Mouse (Mus musculus): ENCODE results near the gene Evi5l. TPM values are rescaled to one million over a fixed set of nuclear protein-coding genes. Genes with fewer than 3 reads are reported as not detected.
A peak's percentile ranks its signal among the peaks of the same experiment; 100 is the strongest.

Gene Evi5l
- polyA plus RNA-seq, 1 experiment, result 5.7 TPM

DNA sequence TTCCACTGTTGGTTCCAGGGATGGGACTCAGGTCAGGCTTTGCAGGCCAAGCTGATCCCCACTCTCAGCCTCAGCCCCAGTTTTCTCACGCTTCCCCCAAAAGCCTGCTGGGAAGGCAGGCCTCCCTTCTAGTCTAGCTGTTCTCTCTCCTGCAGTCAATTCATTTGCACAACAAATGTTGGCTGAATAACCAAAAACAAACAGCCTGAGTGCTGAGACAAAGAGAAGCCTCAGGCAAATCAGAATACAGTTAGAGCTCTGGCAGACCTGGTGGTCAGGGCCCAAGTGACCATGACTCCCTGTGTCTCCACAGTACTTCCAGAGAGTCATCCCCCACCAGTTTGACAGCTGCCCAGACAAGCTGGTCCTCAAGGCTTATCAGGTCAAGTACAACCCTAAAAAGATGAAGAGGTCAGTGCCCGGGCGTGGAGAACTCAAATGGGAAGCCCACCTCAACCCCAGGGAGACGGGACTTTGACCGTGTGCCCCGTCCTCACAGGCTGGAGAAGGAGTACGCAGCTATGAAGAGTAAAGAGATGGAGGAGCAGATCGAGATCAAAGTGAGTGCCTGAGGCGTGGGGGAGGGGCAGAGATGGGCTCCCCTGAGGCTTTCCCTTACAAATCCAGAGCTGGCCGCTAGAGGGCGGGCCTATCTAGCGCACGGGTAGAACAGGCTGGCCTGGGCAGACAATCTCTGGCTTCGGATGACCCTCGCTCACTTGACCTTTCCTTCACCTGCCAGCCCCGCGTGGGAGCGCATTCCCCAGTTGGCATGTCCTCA lies 26.6 kb downstream of the Evi5l start:
- TF ChIP-seq EP300 (IDR thresholded peaks at IDR 0.05; ENCODE audit: insufficient read depth, low read depth, low read length) (peak; percentile 78), POLR2A (IDR thresholded peaks at IDR 0.05; ENCODE audit: insufficient read depth, low read length) (no peak), CTCF (IDR thresholded peaks at IDR 0.05; ENCODE audit: low read depth, low read length) (peak; percentile 83)
- Histone ChIP-seq H3K9ac (ENCODE audit: low read depth, poor library complexity, severe bottlenecking) (no peak overlapping the region), H3K27me3 (ENCODE audit: control insufficient read depth, insufficient read depth, low read length, poor library complexity, severe bottlenecking) (no peaks in the 10 kb centered on the region; the same call in 1 of the 2 replicates), H3K9me3 (replicated peaks; ENCODE audit: control insufficient read depth, insufficient read depth, low read length, poor library complexity, severe bottlenecking) (no peaks in the 10 kb centered on the region), H3K36me3 (ENCODE audit: control insufficient read depth, insufficient read depth, low read length, poor library complexity, severe bottlenecking) (no peaks in the 10 kb centered on the region), H3K27ac (ENCODE audit: insufficient read depth, low read length) (no peak overlapping the region), H3K4me1 (ENCODE audit: control insufficient read depth, insufficient read depth, low read length) (peaks cover 3% of the 10 kb centered on the region), H3K4me3 (ENCODE audit: low read depth, low read length) (peak overlapping the region; percentile 14; the same call in 1 of the 2 replicates)

DNA sequence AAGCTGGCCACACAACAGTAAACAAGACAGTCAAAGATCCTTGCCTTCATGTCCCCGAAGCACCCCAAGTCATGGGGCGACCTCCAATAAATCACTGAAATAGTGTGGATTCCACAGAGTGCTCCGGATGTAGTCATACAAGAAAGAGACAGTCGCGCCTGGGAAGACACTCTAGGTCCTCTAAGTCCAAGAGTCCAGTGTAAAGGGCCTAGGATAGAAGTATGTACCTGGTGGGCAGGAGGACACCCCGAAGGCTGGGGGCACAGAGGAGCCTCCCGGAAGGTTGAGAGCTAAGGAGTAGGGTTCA lies 27.2 kb downstream of the Evi5l start:
- Histone ChIP-seq H3K27me3 (ENCODE audit: control insufficient read depth, insufficient read depth, low read length, poor library complexity, severe bottlenecking) (no peaks in the 10 kb centered on the region; the same call in 1 of the 2 replicates), H3K36me3 (ENCODE audit: control insufficient read depth, insufficient read depth, low read length, poor library complexity, severe bottlenecking) (no peaks in the 10 kb centered on the region), H3K4me3 (ENCODE audit: low read depth, low read length) (no peak overlapping the region), H3K9me3 (replicated peaks; ENCODE audit: control insufficient read depth, insufficient read depth, low read length, poor library complexity, severe bottlenecking) (no peaks in the 10 kb centered on the region), H3K4me1 (ENCODE audit: control insufficient read depth, insufficient read depth, low read length) (peaks cover 3% of the 10 kb centered on the region), H3K27ac (ENCODE audit: insufficient read depth, low read length) (no peak overlapping the region), H3K9ac (ENCODE audit: low read depth, poor library complexity, severe bottlenecking) (no peak overlapping the region)
- TF ChIP-seq CTCF (IDR thresholded peaks at IDR 0.05; ENCODE audit: low read depth, low read length), result no peak
- no peak for TF ChIP-seq EP300 (IDR thresholded peaks at IDR 0.05; ENCODE audit: insufficient read depth, low read depth, low read length)
- no peak for TF ChIP-seq POLR2A (IDR thresholded peaks at IDR 0.05; ENCODE audit: insufficient read depth, low read length)

DNA sequence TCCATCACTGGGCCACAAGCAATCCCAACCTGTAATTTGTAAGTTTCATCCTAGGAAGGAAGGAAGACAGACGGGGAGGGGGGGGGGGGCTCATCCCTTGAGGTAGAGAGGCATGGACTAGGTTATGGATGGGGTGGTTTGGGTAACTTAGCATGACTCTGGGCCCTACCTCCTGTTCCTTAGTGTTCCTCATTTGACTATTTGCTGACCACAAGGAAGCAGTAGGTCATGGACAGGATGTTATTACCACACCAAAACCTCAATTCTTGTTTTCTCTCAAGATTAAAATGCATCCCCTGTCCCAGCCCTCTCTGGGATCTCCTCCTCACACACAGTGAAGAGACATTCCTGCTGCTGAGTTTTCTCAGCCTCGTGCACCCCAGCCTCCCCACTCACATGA lies 35.0 kb downstream of the Evi5l start:
- Histone ChIP-seq H3K27me3 (ENCODE audit: control insufficient read depth, insufficient read depth, low read length, poor library complexity, severe bottlenecking) (no peaks in the 10 kb centered on the region), H3K27ac (ENCODE audit: insufficient read depth, low read length) (no peak overlapping the region), H3K4me1 (ENCODE audit: control insufficient read depth, insufficient read depth, low read length) (peaks cover 2% of the 10 kb centered on the region), H3K9me3 (replicated peaks; ENCODE audit: control insufficient read depth, insufficient read depth, low read length, poor library complexity, severe bottlenecking) (no peaks in the 10 kb centered on the region), H3K9ac (ENCODE audit: low read depth, poor library complexity, severe bottlenecking) (no peak overlapping the region), H3K4me3 (ENCODE audit: low read depth, low read length) (no peak overlapping the region), H3K36me3 (ENCODE audit: control insufficient read depth, insufficient read depth, low read length, poor library complexity, severe bottlenecking) (no peaks in the 10 kb centered on the region)
- no peak for TF ChIP-seq EP300 (IDR thresholded peaks at IDR 0.05; ENCODE audit: insufficient read depth, low read depth, low read length)
- no peak for TF ChIP-seq POLR2A (IDR thresholded peaks at IDR 0.05; ENCODE audit: insufficient read depth, low read length)
- no peak for TF ChIP-seq CTCF (IDR thresholded peaks at IDR 0.05; ENCODE audit: low read depth, low read length)

DNA sequence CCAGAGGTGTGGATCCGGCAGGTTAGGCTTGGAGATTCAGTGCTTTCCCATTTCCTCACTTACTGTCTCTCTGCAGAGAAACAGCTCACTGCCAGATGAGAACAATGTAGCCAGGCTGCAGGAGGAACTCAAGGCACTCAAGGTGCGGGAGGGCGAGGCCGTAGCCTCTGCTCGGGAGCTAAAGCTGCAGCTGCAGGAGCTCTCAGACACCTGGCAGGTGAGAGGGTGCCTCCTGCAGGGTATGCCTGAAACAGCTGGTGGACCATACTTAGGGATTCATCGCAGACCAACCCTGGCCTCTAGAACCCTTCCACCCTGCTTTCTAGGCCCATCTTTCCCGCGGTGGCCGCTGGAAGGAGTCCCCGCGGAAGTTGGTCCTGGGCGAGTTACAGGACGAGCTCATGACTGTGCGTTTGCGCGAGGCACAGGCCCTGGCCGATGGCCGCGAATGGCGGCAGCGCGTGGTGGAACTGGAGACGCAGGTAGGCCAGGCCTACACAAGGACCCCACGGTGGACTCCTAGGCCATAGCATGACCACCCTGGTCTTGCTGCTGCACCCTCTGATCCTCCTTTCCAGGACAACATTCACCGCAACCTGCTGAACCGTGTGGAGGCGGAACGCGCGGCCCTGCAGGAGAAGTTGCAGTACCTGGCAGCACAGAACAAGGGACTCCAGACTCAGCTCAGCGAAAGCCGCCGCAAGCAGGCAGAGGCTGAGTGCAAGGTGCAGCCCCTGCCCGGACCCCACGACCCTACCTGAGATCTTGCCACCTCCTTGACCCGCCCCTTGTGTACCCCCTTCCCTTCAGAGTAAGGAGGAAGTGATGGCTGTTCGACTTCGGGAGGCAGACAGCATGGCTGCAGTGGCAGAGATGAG lies 39.1 kb downstream of the Evi5l start:
- Histone ChIP-seq H3K27me3 (ENCODE audit: control insufficient read depth, insufficient read depth, low read length, poor library complexity, severe bottlenecking) (no peaks in the 10 kb centered on the region; the same call in 1 of the 2 replicates), H3K9ac (ENCODE audit: low read depth, poor library complexity, severe bottlenecking) (peak overlapping the region; percentile 47), H3K4me3 (ENCODE audit: low read depth, low read length) (peak overlapping the region; percentile 65), H3K9me3 (replicated peaks; ENCODE audit: control insufficient read depth, insufficient read depth, low read length, poor library complexity, severe bottlenecking) (no peaks in the 10 kb centered on the region), H3K27ac (ENCODE audit: insufficient read depth, low read length) (no peak overlapping the region), H3K4me1 (ENCODE audit: control insufficient read depth, insufficient read depth, low read length) (peaks cover 2% of the 10 kb centered on the region), H3K36me3 (ENCODE audit: control insufficient read depth, insufficient read depth, low read length, poor library complexity, severe bottlenecking) (no peaks in the 10 kb centered on the region)
- TF ChIP-seq EP300 (IDR thresholded peaks at IDR 0.05; ENCODE audit: insufficient read depth, low read depth, low read length), result 0 out of 2 replicates have a peak, but pooled peaks have one; percentile 49
- TF ChIP-seq CTCF (IDR thresholded peaks at IDR 0.05; ENCODE audit: low read depth, low read length), result peak; percentile 54
- TF ChIP-seq POLR2A (IDR thresholded peaks at IDR 0.05; ENCODE audit: insufficient read depth, low read length), result no peak

DNA sequence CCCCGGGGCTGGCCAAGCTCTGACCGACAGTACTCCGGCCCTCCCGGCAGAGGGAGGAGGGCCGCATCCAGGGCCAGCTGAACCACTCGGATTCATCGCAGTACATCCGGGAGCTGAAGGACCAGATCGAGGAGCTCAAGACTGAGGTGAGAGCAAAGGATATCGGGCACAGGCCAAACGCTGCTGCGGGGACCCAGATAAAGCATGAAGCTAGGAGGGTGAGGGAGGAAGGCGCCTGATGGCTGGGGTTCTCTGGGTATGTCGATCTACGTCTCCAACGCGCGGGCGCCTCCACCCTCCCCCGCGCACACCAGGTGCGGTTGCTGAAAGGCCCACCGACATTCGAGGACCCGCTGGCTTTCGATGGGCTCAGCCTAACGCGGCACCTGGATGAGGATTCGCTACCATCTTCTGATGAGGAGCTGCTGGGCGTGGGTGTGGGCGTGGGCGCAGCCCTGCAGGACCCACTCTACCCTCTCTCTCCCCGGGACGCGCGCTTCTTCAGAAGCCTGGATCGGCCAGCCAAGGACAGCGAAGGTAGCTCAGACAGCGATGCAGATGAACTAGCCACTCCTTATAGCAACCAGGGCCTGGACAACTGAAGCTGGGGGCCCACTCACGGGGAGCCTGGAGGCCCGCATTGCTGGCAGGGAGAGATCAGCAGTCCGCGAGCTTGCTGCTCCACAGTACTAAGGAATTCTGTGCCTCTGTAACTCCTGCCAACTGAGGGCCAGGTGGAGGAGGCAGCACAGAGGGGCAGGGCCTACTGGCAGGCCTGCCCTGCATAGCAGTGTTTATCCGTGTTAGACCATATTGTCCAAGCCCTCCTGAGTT lies 40.0 kb downstream of the Evi5l start:
- H3K27ac ChIP-seq (ENCODE audit: insufficient read depth, low read length), result no peak overlapping the region
- no peaks in the 10 kb centered on the region; the same call in 1 of the 2 replicates for H3K27me3 ChIP-seq (ENCODE audit: control insufficient read depth, insufficient read depth, low read length, poor library complexity, severe bottlenecking)
- no peaks in the 10 kb centered on the region for H3K36me3 ChIP-seq (ENCODE audit: control insufficient read depth, insufficient read depth, low read length, poor library complexity, severe bottlenecking)
- peaks cover 2% of the 10 kb centered on the region for H3K4me1 ChIP-seq (ENCODE audit: control insufficient read depth, insufficient read depth, low read length)
- peak overlapping the region; percentile 65 for H3K4me3 ChIP-seq (ENCODE audit: low read depth, low read length)
- H3K9ac ChIP-seq (ENCODE audit: low read depth, poor library complexity, severe bottlenecking), result peak overlapping the region; percentile 47
- TF ChIP-seq CTCF (IDR thresholded peaks at IDR 0.05; ENCODE audit: low read depth, low read length) (no peak), POLR2A (IDR thresholded peaks at IDR 0.05; ENCODE audit: insufficient read depth, low read length) (no peak), EP300 (IDR thresholded peaks at IDR 0.05; ENCODE audit: insufficient read depth, low read depth, low read length) (no peak)
- H3K9me3 ChIP-seq (replicated peaks; ENCODE audit: control insufficient read depth, insufficient read depth, low read length, poor library complexity, severe bottlenecking), result no peaks in the 10 kb centered on the region
